Mouse (Mus musculus) limb, embryonic 11.5 days (tissue): Measurements from ENCODE around the gene Ebf4. TPM values are rescaled to one million over a fixed set of nuclear protein-coding genes. Genes with fewer than 3 reads are reported as not detected.
A peak's percentile ranks its signal among the peaks of the same experiment; 100 is the strongest.
"Not testable (repeated sequence)": the region's sequence is repeated elsewhere in the genome, so short reads cannot be mapped to it uniquely, and the experiment has no call there.

ENCODE experiments used
- ATAC-seq: fragments of 200-750 bp; cut with Nextera tagmentation; 2 replicates; pipeline ENCODE4 v1.8.0; 2017; ENCODE audit warnings: low read depth; ENCODE audit not compliant: insufficient number of reproducible peaks, low FRiP score, low TSS enrichment
- DNase-seq: peaks from one replicate; pipeline ENCODE4 v3.0.0-alpha.2; 2015; ENCODE audit warnings: low spot score
- H3K27ac ChIP-seq: fragments of 300-500 bp; sonication (generic); replicated peaks from 2 replicates; pipeline ENCODE4 v1.5.1; 2014; ENCODE audit warnings: low read depth, mild to moderate bottlenecking, low read length
- H3K27me3 ChIP-seq: fragments of 300-500 bp; sonication (generic); 2 replicates; pipeline ENCODE4 v1.6.1; 2014; ENCODE audit warnings: mild to moderate bottlenecking, low read length, mixed read lengths; ENCODE audit not compliant: control insufficient read depth, insufficient read depth
- H3K36me3 ChIP-seq: fragments of 300-500 bp; sonication (generic); 2 replicates; pipeline ENCODE4 v1.6.1; 2014; ENCODE audit warnings: mild to moderate bottlenecking, low read length, moderate library complexity, mixed read lengths; ENCODE audit not compliant: control insufficient read depth, insufficient read depth
- H3K4me1 ChIP-seq: fragments of 300-500 bp; sonication (generic); 2 replicates; pipeline ENCODE4 v1.6.1; 2014; ENCODE audit warnings: low read length, mixed read lengths; ENCODE audit not compliant: control insufficient read depth, insufficient read depth
- H3K4me2 ChIP-seq: fragments of 300-500 bp; sonication (generic); 2 replicates; pipeline ENCODE4 v1.6.1; 2014; ENCODE audit warnings: low read depth, mild to moderate bottlenecking, moderate library complexity; ENCODE audit not compliant: severe bottlenecking
- H3K4me3 ChIP-seq: fragments of 300-500 bp; sonication (generic); 2 replicates; pipeline ENCODE4 v1.5.1; 2014; ENCODE audit warnings: low read depth, low read length
- H3K9ac ChIP-seq: fragments of 300-500 bp; sonication (generic); 2 replicates; pipeline ENCODE4 v1.6.1; 2014; ENCODE audit warnings: mild to moderate bottlenecking, low read length
- H3K9me3 ChIP-seq: fragments of 300-500 bp; sonication (generic); 2 replicates; pipeline ENCODE4 v1.6.1; 2016; ENCODE audit warnings: low read length; ENCODE audit not compliant: control insufficient read depth
- WGBS: fragments of 180-500 bp; shearing (Covaris S2); extraction: QIAGEN DNeasy Blood & Tissue Kit; methylation state at CpG from one replicate; pipeline ENCODE4 v1.1.7; 2014; 5-methylcytosine and 5-hydroxymethylcytosine counted together
- polyA plus RNA-seq: library from polyadenylated mRNA; unstranded; fragments of >200 nt; fragmentation: Nextera tagmentation; extraction: Ambion mirVana; gene quantifications from 2 replicates; pipeline ENCODE4 v1.2.1, GENCODE M21; 2014

Gene Ebf4
- polyA plus RNA-seq, 1 experiment from 2014 or later: 1.8 TPM

DNA sequence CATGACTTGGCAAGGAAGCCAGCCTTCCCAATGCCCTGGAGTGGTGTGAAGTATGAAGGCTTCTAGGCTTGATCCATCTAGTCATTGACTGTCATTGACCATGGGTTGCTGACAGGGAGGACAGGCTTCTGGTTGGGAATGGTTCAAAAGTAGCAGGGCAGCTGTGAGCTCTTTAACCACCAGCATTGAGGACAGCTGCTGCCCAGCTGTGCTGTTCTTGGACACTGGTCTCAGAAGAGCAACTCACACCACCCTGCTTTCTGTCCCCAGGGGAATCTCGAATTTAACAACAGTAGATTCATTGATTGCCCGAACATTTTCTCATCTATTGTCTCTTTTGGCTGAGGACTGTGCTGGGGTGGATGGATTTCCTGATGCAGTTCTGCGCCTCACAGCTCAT is 58.9 kb downstream of the Ebf4 start:
- H3K4me1 ChIP-seq: no peaks in the 10 kb centered on the region
- no peak overlapping the region for H3K4me3 ChIP-seq
- no peak overlapping the region for H3K27ac ChIP-seq
- H3K4me2 ChIP-seq: no peak overlapping the region
- DNase-seq (no peak), ATAC-seq (no peak)
- H3K27me3 ChIP-seq: peaks cover 6% of the 10 kb centered on the region; the same call in 1 of the 2 replicates
- WGBS: 71% methylated on average over 3 of the region's 3 CpGs
- no peak overlapping the region for H3K9ac ChIP-seq
- H3K9me3 ChIP-seq: no peaks in the 10 kb centered on the region
- H3K36me3 ChIP-seq: no peaks in the 10 kb centered on the region

DNA sequence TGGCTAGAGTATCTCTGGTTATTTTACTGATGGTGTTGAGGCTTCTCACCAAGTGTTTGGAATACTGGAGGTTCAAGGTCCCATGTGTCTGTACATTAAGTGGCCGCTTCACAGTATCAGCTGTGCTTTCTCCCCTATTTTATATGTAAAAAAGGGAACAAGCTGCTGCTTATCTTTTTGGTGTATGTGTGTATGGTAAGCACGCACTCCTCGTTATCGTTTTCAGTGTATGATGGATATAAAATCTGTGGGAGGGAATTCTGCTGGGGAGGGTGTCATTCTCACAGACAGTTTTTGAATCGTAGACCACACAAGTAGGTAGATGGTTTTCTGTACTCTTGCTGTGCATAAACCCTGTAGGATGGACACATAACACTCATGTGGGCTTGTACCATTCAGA is 62.6 kb downstream of the Ebf4 start:
- H3K4me2 ChIP-seq: no peak overlapping the region
- H3K27me3 ChIP-seq: peaks cover 41% of the 10 kb centered on the region
- DNase-seq (no peak), ATAC-seq (no peak)
- H3K4me3 ChIP-seq: no peak overlapping the region
- no peaks in the 10 kb centered on the region for H3K4me1 ChIP-seq
- no peak overlapping the region for H3K27ac ChIP-seq
- no peaks in the 10 kb centered on the region for H3K9me3 ChIP-seq
- no peaks in the 10 kb centered on the region for H3K36me3 ChIP-seq
- H3K9ac ChIP-seq: no peak overlapping the region
- 94% methylated on average over 5 of the region's 5 CpGs for WGBS

DNA sequence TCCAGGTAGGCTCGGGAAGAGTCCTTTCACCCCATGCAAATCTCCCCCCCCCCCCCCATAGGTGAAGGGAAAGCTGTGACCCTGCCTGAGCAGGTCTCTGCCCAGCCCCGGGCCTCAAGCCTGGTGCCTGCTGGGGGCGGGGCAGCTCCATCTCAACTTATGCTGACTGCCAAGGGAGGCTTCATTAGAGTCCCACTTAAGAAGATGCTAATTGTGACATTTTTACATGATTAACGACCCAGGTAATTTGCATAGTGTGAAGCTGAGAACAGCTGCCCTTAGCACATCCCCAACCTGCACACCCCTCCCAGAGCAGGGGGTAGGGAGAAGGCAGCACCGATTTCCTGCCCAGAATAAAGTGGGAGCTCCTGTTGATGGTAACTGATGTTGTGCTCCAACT is 63.9 kb downstream of the Ebf4 start:
- Histone ChIP-seq H3K4me2 (no peak overlapping the region), H3K4me3 (no peak overlapping the region), H3K9me3 (no peaks in the 10 kb centered on the region), H3K4me1 (0 out of 2 replicates have a peak, but pooled peaks cover 4% of the 10 kb centered on the region), H3K9ac (no peak overlapping the region), H3K27ac (no peak overlapping the region), H3K27me3 (peaks cover 53% of the 10 kb centered on the region), H3K36me3 (no peaks in the 10 kb centered on the region)
- DNase-seq: no peak
- 13% methylated on average over 5 of the region's 5 CpGs for WGBS
- no peak for ATAC-seq

GRCm38 (mm10) chr2:130362511-130363026 is 67.6 kb downstream of the Ebf4 start:
- H3K4me1 ChIP-seq: 0 out of 2 replicates have a peak, but pooled peaks cover 7% of the 10 kb centered on the region
- H3K9ac ChIP-seq: no peak overlapping the region
- peaks cover 59% of the 10 kb centered on the region for H3K27me3 ChIP-seq
- no peak overlapping the region for H3K4me3 ChIP-seq
- DNase-seq (peak; percentile 82), ATAC-seq (no peak)
- no peak overlapping the region for H3K4me2 ChIP-seq
- H3K9me3 ChIP-seq: no peaks in the 10 kb centered on the region
- no peaks in the 10 kb centered on the region for H3K36me3 ChIP-seq
- WGBS: 3% methylated on average over 14 of the region's 14 CpGs
- no peak overlapping the region for H3K27ac ChIP-seq

- 6% methylated on average over 29 of the region's 30 CpGs for WGBS
- Histone ChIP-seq H3K27ac (no peak overlapping the region), H3K9ac (no peak overlapping the region; the same call in 1 of the 2 replicates)
Measured at GRCm38 (mm10) chr2:130365211-130366094, 70.5 kb downstream of the Ebf4 start.

DNA sequence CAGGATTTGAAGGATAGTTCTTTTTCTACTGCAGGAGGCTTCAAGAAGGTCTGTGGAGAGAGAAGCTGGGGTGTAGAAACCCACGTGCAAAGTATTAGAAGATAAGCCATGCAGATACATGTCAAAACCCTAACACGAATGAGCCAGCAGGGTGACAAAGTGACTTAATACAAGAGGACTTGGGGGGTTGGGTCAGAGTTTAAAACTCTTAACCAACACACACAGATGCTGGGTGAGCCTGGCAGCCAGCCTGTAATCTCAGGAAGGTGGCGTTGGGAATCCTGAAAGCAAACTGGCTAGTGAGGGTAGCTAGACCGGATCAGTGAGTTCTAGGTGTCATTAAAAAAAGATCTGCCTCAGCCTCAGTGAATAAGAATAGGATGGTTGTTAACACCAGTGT is 72.4 kb downstream of the Ebf4 start:
- Histone ChIP-seq H3K9me3 (no peaks in the 10 kb centered on the region), H3K27me3 (peaks cover 20% of the 10 kb centered on the region), H3K36me3 (no peaks in the 10 kb centered on the region), H3K4me2 (no peak overlapping the region), H3K4me1 (0 out of 2 replicates have a peak, but pooled peaks cover 7% of the 10 kb centered on the region), H3K27ac (no peak overlapping the region), H3K4me3 (no peak overlapping the region), H3K9ac (no peak overlapping the region)
- WGBS: 71% methylated on average over 4 of the region's 4 CpGs
- ATAC-seq: no peak
- no peak for DNase-seq

More at GRCm38 (mm10) chr2:130365211-130366094, 70.5 kb downstream of the Ebf4 start:
- 0 out of 2 replicates have a peak, but pooled peaks have one; percentile 35 for ATAC-seq
- H3K4me1 ChIP-seq: 0 out of 2 replicates have a peak, but pooled peaks cover 7% of the 10 kb centered on the region
- DNase-seq: peak; percentile 35
- H3K27me3 ChIP-seq: peaks cover 40% of the 10 kb centered on the region
- peak overlapping the region; percentile 33 for H3K4me3 ChIP-seq
- no peaks in the 10 kb centered on the region for H3K36me3 ChIP-seq
- H3K9me3 ChIP-seq: no peaks in the 10 kb centered on the region
- H3K4me2 ChIP-seq: peak overlapping the region; percentile 61

DNA sequence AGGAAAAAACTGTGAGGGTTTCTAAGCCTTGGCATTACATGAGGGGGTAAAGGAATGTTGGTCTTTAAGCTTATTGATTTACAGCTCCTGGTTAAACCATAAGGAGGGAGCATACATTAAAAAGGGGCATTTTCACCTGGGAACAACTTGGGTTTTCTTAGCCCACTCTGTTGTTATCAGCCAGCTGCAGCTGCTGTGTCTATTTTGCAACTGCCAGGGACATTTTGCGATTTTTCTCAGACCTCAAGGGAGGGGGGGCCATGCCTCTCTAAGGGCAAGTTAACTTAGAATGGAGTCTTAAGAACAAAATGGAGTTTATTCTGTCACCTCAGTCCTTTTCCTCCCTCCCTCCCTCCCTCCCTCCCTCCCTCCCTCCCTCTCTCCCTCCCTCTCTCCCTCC is 78.1 kb downstream of the Ebf4 start:
- H3K4me1 ChIP-seq, H3K4me2 ChIP-seq, H3K27ac ChIP-seq, ATAC-seq, DNase-seq, H3K36me3 ChIP-seq, H3K9ac ChIP-seq, H3K9me3 ChIP-seq, H3K4me3 ChIP-seq, H3K27me3 ChIP-seq: not testable (repeated sequence)
- WGBS: 68% methylated on average over 1 of the region's 1 CpGs

DNA sequence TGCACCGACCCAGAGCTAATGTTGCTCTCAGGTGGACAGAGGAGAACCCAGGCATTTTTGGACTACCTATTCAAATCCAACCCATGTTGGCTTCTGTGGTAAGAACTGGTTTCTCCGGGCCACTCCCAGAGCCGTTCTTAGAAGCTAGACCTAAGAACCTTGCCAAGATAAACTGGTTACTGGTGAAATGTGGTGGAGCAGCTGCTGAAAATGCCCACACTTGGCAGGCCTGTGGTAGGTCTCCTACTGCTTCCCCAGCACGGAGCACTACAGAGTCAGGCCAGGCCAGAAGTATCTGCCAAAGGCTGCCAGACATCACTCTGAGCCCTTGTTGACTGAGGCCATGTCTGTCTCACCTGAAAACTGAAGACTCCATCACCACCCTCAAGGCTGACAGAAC is 80.0 kb downstream of the Ebf4 start:
- Histone ChIP-seq H3K27me3 (no peaks in the 10 kb centered on the region), H3K27ac (no peak overlapping the region), H3K36me3 (no peaks in the 10 kb centered on the region), H3K4me1 (no peaks in the 10 kb centered on the region), H3K4me3 (no peak overlapping the region), H3K4me2 (no peak overlapping the region), H3K9ac (no peak overlapping the region), H3K9me3 (no peaks in the 10 kb centered on the region)
- ATAC-seq: no peak
- DNase-seq: no peak
- 76% methylated on average over 4 of the region's 4 CpGs for WGBS
